Mouse (Mus musculus) thymus, postnatal 25 days (tissue): Measurements from ENCODE around the gene Flot1.
"Not testable (repeated sequence)": the region's sequence is repeated elsewhere in the genome, so short reads cannot be mapped to it uniquely, and the experiment has no call there.

Experiments used
- DNase-seq: peaks from one replicate; pipeline ENCODE4 v3.0.0; 2022

Flot1 gene

DNA sequence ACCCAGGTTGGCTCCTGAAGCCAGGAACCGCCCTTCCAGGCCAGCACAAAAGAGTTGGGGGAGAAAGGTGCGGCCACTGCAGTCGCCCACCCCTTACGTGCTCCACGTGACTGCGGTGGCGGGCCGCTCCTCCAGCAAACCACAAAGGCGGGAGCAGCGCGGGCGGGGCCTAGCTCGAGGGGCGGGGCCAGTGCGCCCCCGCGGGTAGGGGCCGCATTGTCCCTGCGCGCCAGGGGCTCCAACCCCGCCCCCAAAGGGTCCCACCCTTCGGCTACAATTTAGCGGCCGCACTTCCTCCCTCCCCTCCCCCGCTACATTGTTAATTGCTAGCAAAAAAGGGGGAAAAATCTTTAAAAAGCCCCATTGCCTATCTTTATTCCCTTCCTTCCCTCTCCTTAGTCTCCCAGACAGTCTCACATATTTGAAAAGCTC lies 14.0 kb downstream of the Flot1 start:
- DNase-seq = peak; percentile 98

DNA sequence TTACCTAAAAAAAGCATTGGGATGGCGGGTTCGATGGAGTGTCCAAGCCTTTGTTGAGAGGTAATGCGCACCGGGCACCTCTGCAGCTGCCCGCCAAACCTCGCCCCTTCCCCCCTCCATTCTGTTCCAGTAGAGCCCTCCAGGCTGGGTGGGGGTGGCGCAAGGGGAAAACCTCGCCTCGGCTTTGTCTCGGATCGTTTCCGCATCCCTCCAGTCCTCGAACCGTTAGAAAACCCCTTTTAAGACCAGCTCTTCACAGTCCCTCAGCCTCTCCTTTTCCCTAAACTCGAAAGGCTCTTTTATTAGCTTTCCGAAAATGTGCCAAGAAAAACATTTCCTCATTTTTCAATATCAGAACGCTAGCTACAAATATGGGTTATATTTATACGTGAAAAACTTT lies 14.5 kb downstream of the Flot1 start:
- peak; percentile 81 for DNase-seq

DNA sequence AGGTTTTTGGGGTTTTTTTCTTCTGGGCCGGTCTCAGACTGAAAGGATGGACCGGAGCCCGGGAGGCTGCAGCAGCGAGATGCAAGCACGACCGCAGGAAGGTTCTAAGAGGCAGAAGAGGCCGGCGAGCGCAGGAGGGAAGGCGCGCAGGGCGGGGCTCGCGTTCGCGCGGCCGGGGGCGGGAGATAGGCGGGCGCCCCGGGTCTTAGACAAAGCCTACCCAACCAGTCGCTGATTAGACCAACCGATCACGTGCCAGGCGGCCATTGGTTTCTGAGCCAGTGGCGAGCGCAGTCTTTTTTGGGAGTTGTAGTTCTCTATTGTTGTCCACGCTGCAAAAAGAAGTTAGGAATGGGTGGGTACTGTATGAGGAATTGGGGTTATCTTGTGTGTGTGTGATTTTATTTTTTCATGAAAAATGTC lies 15.1 kb downstream of the Flot1 start, which contains the start of gene Tubb5:
Tubb5 (minus strand) TSS at position 185 of the 423 bp plus-strand sequence.
- DNase-seq = peak; percentile 96

DNA sequence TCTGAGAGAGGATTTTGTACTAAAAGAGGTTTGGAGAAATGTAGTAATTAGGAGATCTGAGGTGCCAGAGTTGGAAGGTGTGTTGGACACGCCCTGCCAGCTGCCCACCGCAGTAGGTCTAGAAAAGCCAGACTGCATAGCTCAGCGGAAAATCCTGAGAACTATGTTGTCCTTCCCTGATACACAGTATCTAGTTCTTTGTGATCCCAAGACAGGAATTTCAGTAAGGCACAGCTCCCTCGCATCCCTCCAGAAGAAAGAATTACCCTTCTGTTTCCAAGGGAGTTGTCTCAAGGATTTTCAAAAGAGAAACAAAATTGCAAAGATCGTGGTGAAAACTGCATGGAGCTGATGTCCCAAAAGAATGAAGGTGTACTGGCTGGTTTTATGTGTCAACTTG lies 15.5 kb downstream of the Flot1 start:
- no peak for DNase-seq

DNA sequence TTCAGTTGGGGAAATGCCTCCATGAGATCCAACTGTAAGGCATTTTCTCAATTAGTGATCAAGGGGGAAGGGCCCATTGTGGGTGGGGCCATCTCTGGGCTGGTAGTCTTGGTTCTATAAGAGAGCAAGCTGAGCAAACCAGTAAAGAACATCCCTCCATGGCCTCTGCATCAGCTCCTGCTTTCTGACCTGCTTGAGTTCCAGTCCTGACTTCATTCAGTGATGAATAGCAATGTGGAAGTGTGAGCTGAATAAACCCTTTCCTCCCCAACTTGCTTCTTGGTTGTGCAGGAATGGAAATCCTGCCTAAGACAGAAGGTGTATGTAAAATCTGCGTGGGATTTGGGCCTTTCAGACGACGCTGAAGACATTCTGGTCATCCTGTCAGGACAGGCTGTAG lies 16.0 kb downstream of the Flot1 start:
- DNase-seq = not testable (repeated sequence)

DNA sequence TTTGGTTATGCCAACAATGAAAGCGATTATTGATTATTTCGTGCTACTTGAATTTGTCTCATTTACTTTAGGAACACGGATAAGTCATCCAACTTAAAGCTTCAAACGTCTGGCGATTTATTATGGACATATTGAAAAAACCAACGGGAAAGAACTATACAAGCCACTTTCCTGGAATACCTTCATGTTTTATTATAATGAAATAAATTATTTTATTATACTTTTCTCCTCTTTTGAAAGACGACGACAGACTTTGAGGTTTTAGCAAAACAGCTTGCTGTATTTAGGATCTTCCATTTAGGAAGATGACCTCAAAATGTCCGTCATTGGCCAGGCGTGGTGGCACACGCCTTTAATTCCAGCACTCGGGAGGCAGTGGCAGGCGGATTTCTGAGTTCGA lies 17.5 kb downstream of the Flot1 start:
- DNase-seq = no peak

DNA sequence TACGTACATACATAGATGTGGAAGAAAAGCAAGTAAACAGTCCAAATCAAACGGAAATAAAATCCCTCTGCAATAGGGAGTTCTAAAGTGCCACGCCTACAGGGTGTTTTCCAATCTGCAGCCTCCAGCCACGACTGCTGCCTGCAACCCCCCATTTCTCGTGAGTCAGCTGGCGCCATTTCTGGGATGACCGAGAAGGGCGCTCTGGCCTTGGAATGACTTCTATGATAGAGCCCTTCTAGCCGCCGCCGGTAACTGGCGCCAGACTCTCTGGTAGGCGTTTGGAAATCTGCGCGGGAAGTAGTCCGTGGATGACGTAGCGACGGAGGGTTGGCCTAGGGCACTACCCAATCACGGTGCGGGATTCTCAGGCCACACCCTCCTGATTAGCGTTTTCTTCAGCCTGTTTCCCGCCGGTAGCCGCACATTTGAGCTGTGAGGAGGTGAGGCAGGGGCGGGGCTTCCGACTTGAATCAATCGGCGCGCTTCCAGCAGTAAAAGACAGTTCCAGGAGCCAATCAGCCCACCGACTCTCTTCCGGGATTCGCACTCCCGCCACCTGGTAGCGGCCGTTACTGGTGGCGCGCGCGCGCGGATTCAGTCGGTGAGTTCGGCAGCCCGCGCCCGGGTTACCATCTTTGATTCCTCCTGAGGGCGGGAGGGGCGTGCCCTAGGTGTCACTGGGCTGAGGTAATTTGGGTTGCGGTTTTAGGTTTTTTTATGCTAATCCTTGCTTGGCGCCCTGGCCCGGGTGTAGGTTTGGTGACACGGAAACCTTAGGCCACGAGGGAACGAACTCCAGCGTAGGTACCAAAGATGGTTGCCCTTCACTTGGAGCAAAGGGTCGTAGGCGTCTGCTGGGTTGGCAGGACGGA lies 18.3 kb downstream of the Flot1 start, which contains the start of gene Mdc1:
Mdc1 (plus strand) TSS at position 440 of the 875 bp plus-strand sequence.
- peak; percentile 99 for DNase-seq

DNA sequence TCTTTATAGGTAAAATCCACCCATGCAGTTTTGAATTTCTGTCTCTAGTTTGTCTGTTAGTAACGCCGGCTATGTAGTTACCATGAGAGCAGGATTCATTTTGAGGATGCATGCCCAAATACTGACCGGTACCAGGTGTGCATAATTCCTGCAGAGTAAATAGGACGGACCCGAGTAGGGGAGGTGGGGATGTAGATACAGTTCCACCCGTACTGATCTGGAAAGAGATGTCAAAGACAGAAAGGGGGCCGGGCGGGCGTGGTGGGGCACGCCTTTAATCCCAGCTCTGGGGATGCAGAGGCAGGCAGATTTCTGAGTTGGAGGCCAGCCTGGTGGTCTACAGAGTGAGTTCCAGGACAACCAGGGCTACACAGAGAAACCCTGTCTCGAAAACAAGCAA lies 19.0 kb downstream of the Flot1 start:
- DNase-seq = no peak

DNA sequence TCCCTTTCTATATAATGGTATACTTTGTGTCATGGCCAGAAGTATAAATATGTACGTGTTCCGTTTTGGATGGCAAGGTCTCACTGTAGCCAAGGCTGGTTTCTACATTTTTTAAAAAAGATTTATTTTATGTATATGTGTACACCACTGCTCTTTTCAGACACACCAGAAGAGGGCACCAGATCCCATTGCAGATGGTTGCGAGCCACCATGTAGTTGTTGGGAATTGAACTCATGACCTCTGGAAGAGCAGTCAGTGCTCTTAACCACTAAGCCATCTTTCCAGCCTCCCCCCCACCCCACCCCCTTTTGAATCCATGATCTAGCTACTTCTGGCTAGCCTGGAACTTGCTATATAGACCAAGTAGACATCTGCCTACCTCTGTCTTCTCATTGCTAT lies 20.5 kb downstream of the Flot1 start:
- DNase-seq = no peak

DNA sequence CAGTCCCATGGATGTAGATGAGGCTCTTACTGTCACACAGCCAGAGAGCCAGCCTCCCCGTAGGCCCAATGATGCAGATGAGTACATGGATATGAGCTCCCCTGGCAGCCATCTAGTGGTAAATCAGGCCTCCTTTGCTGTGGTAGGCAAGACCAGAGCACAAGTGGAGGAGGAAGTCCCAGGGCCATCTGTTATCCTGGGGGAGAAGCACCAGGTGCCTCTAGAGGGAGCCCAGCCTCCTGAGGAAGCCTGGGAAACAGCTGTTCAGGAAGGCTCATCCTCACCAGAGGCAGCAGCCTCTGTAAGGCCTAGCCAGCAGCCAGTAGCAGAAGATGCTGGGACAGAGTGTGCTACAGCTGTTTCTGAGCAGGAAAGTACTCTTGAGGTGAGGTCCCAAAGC lies 25.1 kb downstream of the Flot1 start:
- no peak for DNase-seq

DNA sequence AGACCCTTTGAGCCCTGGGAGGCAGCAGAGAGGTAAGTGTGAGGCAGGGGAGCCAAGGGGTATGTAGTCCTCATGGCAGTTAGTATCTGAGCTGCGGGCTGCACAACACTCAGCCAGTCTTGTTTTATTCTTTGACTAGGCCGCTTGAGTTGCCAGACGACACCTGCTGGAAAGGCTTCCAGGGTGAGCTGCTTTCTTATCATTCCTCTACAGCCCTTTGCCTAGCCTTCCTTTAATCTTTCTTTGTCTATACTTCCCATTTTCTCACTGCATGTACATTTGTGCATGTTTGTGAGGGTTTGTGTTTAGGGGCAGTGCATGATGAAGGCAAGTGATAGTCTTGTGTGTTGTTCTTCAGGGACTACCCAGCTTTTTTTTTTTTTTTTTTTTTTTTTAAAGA lies 27.9 kb downstream of the Flot1 start:
- no peak for DNase-seq

DNA sequence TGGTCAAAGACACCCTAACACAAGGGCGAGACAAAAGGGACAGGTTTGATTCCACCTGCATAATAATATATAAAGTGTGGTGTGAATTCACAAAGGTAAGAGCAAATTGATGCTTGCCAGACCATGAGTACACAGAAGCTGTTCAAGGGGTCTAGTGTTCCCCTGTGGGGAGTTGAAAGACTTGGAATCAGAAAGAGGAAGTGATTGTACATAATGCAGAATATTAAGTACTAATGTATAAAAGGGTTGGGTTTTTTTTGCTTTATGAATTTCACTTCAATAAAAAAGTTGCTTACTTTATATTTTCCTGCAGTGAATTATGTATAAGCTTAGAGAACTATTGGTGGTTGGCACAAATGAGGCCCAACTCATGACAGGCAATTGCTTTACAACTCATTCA lies 36.3 kb downstream of the Flot1 start:
- DNase-seq = no peak

DNA sequence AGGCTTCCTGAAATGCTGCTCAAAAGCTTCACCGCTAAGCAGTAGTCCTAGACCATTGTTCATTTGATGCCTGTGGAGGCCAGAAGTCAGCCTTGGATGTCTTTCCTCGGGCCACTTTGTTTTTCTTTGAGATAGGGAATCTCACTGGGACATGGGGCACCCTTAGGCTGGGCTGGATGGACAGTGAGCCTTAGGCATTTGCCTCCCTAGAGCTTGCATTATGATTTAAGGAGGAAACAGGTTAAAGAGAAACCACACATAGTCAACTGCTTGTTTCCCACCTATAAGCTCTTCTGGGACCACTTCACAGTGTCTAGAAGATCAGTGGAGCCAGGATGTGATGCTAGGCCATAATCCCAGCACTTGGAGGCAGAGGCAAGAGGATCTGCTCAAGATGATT lies 36.8 kb downstream of the Flot1 start:
- no peak for DNase-seq

DNA sequence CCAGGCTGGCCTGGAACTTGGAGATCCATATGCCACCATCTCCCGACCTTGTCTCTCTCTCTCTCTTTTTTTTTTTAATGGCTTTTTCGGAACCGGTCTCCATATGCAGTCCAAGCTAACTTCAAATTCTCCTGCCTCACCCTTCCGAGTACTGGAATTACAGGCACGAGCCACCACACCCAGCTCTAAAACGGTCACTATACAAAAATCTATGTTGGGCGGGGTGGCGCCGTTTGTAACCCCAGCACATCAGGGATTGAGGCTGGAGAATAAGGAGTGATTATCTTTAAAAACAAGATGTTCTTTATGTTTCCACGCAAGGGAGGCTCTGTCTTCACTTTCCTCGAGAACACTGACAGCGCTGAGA lies 37.8 kb downstream of the Flot1 start:
- DNase-seq = no peak

DNA sequence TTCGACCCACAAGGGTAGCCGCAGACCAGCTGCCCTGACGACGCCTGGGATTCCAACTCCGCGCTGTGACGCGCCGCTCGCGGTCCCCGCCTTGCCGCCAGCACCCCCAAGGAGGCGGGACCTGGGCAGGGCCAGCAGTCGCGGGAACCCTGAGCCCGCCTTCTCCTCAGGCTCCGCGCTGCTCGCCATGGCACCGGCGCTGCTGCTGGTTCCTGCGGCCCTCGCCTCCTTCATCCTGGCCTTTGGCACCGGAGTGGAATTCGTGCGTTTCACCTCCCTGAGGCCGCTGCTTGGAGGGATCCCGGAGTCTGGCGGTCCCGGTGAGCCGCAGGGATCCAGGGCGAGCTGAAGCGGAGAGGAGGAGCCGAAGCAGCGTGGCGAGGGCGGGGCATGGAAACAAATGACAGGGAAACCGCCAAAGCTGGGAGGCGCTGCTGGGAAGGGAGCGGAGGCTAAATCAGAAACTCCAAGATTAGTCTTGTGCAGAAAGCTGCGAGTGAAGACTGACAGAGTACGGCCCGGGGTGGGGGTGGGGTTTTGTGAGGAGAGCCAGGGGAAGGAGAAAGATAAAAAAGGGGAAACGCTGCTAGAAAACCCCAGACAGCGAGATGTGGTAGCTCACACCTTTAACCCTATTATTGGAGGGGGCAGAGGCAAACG lies 38.3 kb downstream of the Flot1 start, which contains the start of gene Nrm:
Nrm (plus strand) TSS at position 121 of the 660 bp plus-strand sequence.
- peak; percentile 88 for DNase-seq

DNA sequence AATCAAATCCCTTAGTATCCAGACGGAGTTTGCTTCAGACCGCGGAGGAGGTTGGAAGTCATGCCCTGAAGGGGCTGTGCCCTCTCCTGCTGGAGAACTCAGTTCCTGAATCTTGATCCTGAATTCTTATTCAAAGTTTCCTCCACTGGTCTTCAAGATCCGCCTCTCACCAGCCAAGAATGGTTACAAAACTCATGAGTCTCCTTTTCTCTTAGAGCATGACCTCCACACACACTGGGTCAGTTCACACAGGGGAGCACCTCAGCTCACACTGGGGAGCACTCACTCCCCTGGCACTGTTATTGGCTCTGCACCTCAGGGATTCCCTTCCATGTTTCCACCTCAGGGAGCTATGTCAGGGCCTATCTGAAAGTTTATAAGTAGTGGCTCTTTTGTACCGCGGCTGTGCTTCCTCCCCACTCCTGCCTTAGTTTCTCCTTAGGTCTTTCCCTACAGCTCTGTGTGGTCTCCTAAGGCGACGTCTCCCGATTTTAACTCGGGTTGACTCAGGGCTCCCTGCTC lies 41.9 kb downstream of the Flot1 start:
- DNase-seq = no peak

DNA sequence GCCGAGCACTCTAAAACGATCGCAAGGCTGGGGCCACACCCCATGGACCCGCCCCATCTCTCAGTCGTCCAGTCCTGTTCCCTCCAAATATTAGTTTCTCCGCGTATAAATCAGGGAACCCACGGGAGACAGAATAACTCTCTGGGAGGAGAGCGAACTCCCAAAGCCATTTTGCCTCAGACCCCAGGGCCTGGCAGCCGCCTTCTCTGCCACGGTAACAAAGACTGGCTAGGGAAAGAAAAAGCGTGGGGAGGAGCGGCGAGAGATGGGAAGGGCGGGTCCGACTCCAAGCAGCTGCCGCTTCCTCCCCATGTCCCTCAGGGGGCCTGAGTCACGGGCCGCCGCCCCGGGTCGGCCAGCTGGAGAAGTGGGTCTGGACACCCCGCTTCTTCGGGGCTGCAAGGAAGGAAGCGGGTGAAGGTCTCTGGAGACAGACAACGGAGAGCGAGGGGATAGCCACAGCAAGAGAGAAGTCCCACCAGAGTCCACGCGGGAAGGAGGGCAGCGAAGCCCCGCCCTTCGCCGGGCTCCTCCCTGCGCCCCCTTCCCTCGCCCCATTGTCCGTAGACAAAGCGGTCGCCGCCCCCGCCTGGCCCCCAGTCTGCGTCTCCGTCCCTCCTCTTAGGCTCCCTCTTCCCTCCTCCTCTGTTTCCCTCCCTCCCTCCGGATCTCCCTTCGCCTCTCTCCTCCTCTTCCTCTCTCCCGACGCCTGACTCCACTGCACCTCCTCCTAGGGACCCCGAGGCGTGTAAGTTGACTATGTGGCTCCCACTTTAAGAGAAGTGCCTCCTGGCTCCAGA lies 42.7 kb downstream of the Flot1 start, which contains the start of gene Ppp1r18:
Ppp1r18 (plus strand) TSS at position 113 of the 800 bp plus-strand sequence.
- DNase-seq = peak; percentile 50

DNA sequence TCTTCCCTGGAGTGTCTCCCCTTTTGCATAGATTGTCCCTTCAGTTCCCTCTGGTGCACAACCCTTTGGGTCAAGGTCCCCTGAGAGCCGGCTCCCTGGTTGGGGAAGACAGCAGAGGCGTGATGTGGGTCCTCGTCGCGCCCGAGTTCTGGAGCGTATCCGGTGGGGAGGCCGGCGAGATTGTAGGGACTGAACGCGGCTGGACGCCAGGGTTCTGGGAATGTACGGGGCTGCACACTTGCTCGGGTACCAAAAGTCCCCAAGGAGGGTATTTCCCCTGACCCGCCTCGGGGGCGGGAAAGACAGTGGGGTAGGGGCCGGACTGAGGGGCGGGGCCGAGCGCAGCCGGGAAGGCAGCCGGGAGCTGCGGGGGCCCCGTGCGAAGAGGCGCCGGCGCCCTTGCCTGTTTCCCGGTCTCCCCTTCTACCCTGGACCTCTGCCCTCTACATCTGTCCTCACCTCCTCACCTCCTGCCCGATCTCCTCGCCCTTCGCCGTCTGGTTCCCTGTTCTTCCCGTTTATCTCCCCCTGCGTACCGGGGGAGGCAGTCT lies 43.3 kb downstream of the Flot1 start:
- peak; percentile 63 for DNase-seq

DNA sequence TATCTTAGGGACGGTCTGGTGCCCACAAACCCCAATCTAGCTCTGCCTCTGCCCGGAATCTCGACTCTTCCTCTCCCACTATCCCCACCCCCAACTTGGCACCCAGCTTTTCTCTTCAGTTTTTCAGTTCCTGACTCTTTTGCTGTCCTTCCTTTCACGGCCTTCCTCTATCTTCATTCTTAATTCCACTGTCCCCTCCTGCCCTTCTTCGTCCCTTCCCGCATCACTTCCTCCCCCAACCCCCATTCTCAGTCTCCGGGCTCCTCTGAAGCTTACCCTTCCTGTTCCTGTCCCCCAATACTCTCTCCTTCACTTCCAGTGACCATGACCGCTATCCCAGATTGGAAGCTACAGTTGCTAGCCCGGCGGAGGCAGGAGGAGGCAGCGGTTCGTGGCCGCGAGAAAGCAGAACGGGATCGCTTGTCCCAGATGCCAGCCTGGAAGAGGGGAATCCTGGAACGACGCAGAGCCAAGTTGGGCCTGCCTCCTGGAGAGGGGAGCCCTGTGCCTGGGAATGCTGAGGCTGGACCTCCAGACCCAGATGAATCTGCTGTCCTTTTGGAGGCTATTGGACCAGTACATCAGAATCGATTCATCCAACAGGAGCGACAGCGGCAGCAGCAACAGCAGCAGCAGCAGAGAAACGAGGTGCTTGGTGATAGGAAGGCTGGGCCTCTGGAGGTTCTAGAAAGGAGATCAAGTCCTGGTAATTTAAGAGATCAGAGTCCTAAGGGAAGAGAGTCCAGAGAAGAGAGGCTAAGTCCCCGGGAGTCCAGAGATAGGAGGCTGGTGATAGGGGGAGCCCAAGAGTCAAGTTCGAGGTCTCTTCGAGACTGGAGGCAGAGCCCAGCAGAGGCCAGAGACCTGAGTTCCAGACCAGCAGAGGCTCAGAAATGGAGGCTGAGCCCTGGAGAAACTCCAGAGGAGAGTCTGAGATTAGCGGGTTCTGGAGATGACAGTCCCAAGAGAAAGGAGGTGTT lies 44.2 kb downstream of the Flot1 start:
- peak; percentile 71 for DNase-seq

DNA sequence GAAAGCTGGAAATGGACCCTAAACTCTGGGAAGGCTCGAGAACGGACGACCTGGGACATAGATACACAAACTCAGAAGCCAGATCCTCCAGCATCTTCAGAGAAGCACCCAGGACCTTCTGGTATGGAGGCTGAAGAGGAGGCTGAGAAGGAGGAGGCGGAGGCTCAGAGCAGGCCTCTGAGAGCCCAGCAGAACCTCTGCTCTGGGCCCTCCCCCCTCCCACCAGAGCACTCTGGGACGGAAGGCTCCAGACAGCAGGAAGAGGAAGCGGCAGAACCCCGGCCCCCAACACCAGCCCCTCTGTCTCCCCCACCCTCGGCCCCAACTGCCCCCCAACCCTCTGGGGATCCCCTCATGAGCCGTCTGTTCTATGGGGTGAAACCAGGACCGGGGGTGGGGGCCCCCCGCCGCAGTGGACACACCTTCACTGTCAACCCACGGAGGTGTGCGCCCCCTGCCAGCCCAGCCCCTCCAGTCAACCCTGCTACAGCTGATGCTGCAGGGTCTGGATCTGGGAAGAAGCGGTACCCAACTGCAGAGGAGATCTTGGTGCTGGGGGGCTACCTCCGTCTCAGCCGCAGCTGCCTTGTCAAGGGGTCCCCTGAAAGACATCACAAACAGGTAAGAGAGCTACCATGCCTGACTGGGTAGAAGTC lies 45.3 kb downstream of the Flot1 start:
- peak; percentile 73 for DNase-seq

DNA sequence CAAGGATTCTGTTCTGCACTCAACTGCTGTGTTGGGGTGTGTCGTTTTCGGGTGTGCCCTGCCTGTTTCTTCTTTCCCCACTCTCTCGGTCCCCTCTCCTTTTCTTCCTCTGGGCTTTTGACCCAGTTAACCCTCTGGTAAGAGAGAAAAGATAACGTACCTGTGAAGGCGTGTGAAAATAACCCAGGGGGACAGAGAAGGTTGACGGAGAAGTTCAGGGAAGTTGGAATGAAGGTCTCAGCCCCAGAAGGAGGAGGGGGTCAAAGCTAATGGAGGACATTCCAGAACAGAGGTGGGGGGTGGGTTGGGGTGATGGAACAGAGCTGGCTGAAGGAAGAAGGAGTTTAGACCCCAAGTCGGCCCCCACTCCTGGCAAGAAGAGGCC lies 45.9 kb downstream of the Flot1 start:
- peak; percentile 39 for DNase-seq
